Mouse (Mus musculus) testis, postnatal 14 days (tissue): ENCODE data around the gene E130309D02Rik.

Experiments
- DNase-seq: peaks from one replicate; pipeline ENCODE4 v3.0.0; 2021; ENCODE audit warnings: low spot score

E130309D02Rik gene

DNA sequence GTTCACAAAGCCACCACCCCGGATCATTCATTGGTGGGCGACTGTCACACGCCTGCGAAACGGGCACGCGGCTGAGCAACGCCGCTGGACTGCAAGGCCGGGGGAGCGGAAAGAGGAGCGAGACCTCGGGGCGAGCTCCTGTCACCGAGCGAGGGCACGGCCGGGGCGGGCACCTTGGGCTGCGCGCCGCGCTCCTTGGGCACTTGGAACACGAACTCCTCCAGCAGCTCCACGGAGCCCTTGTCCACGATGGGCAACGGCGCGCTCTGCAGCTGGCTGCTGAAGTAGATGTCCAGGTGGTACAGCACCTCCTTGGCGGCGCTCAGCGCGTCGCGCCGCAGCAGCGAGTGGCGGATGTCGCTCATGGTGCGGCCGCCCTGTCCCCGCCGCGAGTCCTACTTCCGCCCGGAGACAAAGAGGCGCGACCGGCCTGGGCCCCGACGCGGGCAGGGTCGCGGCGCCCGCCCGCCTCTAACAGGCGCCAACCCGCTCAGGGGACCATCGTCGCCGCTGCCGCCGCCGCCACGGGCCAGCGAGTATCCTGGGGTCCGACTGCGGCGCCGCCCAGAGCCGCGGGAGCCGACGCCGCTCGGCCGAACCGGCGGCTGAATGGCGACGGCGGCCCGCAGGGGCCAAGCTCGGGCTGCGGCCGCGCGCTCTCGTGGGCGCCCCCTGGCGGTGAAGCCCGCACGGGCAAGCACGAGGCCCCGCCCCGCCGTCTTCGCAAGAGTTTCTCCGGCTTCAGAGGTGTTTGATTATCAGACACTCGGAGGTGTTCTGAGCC lies at the start of gene E130309D02Rik:
E130309D02Rik (minus strand) TSS at position 631 of the 784 bp plus-strand sequence.
- DNase-seq, result peak; percentile 88

DNA sequence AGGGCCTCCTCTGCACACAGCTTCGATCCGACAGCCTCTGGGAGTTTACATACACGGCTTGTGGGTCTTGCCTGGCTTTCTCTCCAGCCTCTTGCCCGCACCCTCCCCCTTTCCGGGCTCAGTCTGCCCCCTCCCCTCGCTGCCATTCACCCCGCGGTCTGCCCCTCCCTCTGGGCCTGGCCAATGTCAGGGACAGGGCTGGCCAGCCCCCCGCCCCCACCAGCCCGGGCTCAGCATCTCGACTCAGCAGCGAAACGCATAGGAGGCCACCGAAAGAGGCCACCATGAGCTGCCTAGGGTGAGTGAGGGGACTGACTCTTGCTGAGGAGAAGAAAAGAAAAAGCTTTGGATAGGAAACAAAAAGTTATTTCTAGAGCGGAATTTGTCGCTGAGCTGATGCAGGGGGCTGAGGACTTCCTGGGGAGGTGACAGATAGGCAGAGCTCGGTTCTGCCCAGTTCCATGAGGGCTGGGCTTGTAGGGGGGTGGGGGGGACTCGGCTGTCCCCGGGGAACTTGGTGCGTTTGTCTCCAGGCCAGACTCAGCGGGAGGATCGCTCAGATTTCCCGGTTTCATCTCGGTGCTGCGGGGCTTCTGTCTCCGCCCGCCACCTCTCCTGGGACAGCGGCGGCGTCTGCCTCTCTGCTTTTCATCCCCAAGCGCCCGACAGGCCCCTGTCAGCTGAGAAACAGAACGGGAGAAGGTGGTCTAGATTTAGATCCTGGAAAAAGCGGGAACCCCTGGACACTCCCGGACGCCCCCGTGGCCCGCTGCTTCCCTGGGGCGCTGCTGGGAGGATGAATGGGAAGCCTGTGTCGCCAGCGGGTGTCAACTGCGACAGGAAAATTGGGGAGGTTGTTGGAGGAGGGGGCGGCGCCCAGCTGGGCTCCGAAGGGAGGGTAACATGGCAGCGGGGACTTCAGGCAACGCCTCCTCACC lies 48.8 kb upstream of the E130309D02Rik start:
- DNase-seq, result no peak

DNA sequence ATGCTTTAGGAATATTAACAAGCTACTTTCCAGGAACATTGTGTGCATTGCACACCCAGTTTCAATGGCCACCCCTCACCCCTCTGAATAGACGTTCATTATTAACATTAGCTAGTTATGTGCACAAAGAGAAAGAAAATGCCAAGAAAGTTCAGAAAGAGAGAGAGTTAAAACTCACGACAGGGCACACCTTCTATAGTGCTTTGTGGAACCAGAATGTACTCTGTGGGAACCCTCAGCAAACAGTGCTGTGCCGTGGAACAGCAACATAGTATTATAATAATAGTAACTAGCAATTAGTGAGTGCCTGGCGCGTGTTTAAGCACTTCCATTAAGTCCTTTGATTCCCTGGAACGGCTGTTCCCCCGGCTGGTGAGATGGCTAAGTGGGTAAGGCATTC lies 46.3 kb upstream of the E130309D02Rik start:
- DNase-seq, result no peak

DNA sequence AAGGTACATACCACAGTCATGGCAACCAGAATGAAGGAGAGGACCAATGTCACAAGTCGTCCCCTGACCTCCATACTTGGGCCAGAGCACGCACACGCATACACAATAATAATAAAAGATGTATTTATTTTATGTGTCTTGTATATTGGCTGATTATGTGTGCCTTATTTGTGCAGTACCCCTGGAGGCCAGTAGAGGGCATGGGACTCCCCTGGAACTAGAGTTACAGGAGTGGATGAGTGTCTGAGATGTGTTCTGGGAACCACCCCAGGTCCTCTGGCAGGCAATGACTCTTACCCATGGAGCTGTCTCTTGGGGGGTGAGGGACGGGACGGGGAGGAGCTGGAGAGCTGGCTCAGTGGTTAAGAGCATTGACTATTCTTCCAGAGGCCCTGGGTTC lies 44.8 kb upstream of the E130309D02Rik start:
- no peak for DNase-seq

DNA sequence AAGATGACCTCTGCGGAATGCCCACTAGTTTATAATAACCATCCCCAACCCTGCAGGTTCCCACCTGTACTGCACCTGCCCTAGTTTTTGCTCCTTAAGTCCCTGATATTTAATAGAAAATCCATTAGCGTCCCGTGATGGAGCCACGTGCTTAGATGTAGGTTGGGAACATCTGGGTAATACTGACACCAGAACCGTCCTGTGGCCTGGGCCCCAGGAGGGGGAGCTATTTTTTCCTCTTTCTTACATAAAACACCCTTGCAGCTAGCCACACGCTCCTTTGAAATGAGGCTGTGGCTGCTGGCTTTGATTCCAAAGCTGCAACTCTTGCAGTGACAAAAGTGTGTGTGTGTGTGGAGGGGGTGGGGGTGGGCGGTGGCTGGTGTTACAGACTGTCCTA lies 44.1 kb upstream of the E130309D02Rik start:
- DNase-seq, result no peak

DNA sequence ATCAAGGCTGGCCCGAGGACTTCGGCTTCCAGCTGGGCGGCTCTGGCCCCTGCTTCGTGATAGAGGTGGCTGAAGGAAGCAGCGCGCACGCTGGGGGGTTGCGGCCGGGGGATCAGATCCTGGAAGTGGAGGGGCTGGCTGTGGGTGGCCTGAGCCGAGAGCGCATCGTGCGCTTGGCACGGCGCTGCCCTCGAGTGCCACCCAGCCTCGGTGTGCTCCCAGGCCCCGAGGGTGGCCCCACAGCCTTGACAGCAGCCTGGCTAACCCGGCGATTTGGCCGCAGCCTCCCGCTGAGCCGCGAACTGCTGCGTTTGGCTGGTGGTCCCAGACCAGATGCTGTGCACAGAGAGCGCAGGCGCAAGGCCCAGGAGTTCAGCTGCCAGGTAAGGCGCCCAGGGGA lies 42.4 kb upstream of the E130309D02Rik start:
- no peak for DNase-seq

DNA sequence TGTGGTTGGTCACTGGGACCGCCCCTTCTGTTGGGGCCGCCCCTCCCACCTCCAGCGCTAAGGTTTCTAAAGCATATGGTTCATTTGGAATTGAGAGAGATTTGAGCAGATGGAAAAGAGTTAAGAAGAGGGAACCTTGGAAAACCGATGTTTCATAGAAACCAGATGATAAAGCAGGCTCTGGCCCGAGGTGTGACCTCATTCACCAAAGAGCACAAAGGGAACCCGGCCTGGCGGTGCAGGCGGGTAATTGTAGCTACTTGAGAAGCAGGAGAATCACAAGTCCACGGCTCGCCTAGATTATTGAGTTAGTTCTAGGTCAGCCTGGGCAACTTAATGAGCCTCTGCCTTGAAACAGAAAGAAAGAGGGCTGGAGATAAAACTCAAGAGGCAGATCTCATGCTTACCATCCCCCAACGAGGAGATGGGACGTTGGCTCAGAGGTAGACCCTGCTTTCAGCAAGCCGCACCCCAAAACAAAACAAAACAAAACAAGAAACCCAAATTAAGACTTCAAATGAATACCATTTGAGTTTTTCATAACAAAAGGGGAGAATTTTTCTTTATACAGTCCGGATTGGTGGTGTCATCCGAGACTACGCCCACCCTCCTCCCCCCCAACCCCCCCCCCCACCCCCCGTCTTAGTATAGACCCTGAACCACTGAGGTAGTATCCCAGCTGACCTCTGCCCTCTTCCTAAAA lies 41.7 kb upstream of the E130309D02Rik start, which contains the start of gene Grid2ip:
Grid2ip (plus strand) TSS at position 653 of the 703 bp plus-strand sequence.
- no peak for DNase-seq

DNA sequence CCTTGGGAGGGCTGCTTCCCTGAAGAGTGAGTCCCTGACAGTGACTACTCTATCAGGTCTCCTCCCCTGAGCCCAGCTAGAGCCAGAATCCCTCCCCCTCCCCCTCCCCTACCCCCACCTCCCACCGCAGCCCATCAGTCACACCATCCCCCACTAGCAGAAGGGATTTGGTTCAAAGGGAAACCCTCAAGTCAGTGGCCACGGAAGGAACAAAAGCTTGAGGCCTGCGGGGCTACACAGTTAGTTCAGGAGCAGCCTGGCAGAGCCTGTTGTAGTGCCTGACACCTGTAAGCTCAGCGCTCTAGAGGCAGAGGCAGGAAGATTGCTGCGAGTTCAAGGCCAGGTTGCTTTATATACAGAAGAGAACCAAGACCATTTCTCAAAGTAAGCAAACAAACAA lies 40.9 kb upstream of the E130309D02Rik start:
- no peak for DNase-seq

DNA sequence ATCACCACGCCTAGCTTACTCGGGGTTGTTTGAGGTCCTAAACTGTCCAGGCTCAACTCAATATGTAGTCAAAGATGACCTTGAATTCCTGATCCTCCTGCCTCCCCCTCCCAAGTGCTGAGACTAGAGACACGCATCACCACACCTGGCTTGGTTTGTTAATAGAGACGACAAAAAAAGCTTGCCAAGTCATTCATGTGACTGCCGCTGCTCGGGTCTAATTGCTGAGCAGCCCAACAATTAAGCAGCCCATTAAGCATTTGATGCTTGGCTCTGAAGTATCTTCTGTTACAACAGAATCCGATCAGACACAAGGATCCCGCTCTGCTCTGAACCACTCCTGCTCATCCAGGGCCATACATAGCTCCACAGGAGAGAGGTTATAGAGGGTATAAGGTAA lies 31.2 kb upstream of the E130309D02Rik start:
- no peak for DNase-seq

DNA sequence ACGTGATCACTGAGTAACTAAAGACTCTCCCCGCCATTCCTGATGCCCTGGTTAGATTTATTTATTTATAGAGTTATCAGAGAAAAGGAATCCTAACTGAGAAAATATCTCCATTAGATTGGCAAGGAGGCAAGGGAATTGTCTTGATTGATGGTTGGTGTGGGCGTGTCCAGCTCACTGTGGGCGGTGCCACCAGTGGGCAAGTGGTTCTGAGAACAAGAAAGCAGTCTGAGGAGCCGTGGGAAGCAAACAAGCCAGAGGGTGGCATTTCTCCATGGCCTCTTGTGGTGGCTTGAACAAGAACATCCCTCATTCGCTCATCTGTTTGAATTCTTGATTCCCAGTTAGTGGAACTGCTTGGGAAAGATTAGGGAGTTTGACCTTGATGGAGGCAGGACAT lies 24.4 kb upstream of the E130309D02Rik start:
- DNase-seq, result no peak

DNA sequence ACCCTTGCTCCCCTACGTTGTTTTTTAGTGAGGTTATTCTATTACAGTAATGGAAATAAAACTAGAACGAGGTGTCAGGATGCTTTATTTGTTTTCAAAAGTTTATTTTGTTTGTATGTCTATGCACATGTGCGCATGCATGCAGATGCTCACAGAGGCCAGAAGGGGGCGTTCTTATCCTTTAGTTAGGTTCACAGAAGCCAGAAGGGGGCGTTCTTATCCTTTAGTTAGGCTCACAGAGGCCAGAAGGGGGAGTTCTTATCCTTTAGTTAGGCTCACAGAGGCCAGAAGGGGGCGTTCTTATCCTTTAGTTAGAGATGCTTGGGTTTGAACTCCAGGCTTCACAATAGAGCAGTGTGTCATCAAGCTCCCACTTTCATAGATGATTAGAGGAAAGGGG lies 21.4 kb upstream of the E130309D02Rik start:
- DNase-seq, result no peak

DNA sequence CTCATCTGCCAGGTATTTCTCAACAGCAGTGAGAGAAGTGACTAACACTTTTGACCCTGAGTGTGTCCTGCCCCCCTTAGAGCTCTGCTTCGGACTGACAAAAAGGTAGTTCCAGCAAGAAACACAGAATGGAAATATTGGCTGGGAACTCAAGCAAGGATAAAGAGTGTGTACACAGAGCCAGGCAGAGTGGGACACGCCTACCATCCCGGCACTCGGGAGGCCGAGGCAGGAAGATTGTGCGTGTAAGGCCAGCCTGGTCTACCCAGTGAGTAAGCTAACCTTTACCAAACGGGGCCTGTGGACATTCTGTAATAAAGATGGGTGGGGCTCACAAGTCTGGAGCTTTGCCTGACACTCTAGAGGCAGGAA lies 19.9 kb upstream of the E130309D02Rik start:
- no peak for DNase-seq

DNA sequence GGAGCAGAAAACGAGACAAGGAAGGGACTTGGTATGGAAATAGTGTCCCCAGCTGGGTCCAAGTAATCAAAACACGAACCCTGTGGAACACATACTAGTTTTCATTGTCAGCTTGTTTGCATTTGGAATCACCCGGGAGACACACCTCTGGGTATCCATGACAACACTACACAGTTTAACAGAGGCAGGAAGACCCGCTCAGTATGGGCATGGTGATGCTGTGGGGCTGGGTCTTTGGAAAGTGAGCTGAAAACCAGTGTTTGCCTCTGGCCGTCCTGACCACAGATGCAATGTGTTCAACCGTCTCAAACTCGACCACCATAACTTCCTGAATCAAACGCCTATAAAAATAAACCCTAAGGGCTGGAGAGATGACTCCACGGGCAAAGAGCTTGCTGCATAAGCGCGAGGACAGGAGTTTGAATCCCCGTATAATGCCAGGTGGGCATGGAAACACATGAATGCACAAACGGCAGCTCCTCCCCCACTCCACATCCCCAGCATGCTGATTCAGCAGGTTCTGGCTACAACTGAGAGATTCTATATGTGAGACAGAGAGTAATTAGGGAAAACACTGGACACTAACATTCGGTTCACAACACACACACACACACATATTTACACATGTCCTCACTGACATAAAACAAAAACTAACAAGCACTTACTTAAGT lies 19.4 kb upstream of the E130309D02Rik start:
- DNase-seq, result no peak

DNA sequence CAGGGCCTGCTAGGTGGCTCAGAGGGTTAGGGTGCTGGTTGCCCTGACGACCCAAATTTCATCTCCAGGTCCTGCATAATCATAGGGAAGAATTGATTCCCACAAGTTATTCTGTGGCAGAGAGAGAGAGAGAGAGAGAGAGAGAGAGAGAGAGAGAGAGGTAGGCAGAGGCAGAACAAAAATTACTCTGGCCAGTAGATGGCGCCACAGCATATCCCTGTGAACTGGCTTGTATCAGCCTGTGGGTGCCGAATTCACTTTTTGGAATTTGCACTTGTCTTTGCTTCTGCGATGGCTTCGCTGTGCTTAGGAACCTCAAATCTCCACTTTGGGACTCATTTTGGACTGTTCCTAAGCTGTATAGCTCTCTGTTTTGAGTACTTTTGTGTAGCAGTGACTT lies 18.7 kb upstream of the E130309D02Rik start:
- DNase-seq, result no peak

DNA sequence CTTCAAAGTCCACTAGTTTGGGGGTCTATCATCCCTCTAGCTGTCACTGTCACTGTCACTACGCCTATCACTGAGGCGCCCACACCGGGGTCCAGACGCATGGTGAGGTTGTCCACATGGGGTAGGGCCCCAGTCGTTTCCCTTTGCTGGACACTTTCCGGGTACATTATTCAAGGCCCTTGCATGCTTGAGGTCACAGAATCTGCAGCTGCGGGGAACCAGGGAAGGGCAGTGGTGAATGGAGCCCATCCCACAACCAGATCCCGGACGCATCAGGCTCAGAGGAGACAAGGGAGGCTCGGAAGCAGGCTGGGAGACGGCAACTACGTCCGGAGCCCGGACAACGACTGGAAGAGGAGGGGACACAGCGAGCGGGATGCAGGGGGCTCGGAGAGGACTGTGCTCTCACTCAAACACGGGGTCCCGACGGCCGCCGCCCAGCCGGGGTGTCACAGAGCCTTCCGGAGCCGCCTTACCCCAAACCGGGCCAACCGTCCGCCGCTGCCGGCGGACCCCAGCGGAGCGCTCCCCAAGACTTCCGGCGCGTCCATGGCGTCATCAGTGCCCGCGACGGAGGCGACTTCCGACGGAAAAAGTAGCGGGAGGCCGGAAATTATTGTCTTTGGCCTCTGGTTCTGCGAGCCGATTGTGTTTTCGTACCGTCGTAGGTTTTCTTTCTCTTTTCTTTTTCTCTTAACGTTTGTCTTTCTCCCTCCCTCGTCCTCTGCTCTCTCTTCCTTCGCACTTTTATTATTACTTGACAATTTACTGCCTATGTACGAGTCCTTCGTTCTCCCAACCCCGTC lies 13.7 kb upstream of the E130309D02Rik start, which contains the start of gene Zdhhc4:
Zdhhc4 (minus strand) TSS at position 567 of the 806 bp plus-strand sequence.
- peak; percentile 91 for DNase-seq

DNA sequence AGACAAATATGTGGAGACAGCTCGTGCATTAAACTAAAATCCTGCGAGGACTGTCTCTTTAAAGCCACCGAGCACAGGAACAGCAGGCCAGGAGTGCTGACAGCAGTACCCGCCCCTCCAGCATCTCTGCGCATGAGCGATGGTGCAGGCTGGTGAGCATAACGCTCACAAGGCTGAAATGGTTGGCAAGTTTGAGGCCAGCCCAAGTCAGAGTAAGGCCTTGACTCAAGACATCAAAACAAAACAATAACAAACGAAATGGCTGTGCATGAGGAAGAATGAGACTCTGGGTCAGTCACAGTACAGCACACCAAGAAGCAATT lies 2.1 kb upstream of the E130309D02Rik start:
- no peak for DNase-seq

DNA sequence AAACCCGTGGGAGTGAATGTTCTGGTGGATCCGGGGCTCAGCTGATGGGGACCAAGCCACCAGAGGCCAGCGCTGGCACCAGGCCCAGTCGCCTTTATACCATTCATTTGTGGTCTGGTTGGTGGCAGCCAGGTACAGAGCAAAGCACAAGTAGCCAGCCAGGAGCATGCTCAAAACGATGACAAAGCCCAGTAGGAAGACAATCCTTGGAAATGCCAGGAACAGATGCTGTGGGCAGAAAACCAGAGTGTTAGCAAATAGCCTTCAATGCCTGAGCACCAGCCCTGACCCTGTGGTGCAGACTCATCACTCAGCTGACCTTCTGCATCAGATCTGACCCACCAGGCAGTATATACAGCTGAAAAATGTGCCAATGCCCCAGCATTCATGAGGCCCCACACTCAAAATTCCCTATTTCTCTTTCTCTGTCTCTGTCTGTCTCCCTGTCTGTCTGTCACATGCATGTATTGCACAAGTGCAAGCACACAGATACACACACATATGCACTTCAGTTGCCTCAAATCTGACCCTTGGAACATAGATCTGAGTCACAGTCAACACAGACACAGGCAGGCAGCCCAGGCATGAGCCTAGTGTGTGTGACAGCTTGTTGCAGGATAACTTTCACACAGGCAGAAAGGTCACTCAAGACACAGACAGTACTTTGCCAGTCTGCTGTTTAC lies 1.6 kb upstream of the E130309D02Rik start:
- DNase-seq, result no peak

DNA sequence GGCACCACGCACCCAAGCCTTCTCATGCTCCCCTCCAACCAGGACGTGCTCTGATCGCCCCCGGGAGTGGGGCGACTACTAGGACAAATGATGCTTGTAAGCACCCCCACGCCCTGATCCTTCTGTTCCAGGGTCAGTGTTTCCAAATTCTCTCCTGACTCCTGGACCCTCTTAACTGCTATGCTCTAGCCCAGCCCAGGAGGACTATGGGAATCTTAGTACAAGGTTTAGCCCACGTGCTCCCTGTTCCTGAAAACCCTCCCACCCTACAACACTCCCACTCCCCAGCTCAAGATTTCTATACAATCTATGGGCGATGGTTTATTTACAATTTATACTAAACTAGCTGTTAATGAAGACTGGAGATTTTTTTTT lies 341 bp upstream of the E130309D02Rik start:
- no peak for DNase-seq

DNA sequence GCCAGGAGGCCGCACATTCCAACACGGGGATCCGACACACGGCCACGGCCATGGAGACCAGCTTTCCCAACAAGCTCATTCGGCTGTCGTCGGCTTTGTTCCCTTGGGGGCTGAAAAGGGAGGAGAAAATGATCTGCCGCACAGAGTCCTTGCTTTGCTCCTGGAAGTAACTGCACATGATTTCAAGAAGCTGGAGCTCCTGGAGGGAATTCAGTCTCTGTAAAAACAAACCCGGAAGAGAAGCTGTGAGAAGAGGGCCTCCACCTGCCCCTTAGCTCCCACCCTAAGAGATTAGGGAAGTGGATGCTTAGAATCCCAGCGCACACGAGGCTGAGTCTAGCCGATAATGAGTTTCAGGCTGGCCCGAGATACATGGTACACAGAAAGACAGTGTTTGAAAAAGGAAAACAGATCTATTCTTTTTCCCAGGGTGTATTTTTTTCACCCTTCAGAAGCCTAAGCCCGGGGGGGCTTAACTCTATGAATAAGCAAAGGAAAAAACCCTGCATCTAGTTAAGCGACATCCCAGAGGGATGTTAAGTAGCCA lies 904 bp downstream of the E130309D02Rik start:
- DNase-seq, result no peak

DNA sequence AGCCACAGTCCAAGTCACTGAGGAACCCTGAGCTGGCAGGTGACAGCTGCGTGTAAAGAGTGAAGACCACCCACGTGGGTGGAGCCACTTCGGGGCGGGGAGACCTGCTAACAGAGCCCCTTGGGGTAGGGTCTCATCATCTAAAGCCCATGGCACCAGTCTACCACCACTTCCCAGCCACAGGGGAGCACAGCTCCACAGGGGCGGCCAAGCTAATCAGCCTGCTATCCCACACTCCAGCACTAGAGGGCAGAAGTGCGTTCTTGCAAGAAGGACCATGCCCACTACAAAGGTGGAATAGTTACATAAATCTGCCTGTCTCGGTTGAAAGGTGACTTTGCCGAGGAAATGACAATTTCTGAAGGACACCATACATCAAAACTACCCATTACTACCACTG lies 3.3 kb downstream of the E130309D02Rik start:
- DNase-seq, result peak; percentile 81
